Mouse (Mus musculus): ENCODE data around the gene Rab11fip3. TPM values are rescaled to one million over a fixed set of nuclear protein-coding genes. Genes with fewer than 3 reads are reported as not detected.

The Rab11fip3 gene
- total and polyA plus RNA-seq, 2 experiments from 2014 or later: 16.6 to 34.7 TPM

DNA sequence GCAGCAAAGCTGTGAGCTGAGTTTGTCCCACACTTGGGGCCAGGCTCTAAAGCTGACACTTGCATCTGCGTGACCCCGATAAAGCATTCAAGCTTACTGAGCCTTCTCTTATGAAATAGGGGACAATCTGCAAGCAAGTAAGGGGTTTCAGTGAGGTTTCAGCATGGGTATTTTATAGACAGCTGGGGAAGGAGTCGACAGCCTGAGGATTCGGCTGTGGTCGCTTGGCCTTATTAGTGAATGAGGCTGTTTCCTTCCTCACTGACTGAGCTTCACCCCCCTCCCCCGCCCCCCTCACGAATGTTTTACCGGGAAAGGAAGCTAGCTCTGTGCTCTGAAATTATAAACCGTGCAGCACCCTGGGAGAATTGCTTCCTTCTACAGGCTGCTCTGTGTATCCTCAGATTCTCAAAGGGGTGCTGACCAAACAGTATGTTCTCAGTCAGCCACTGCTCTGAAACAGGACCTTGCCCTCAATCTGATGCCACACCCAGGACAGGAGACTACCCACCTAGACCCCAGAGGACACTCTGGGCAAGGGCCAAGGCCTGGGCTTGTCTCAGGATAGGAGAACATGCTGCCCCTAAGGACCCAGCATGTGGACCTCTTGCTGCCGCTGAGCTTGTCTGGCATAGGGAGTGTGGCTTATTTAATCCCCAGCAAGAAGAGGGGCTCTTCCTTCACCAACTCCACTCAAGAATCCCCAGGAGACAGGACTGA lies 63.5 kb downstream of the Rab11fip3 start:
- no peak overlapping the region for H3K4me3 ChIP-seq (ENCODE audit: low read length)
- 89% methylated on average over 10 of the region's 10 CpGs for WGBS
- peaks cover 21% of the 10 kb centered on the region for H3K36me3 ChIP-seq (ENCODE audit: insufficient read depth, low read length)
- no peaks in the 10 kb centered on the region for H3K9me3 ChIP-seq (ENCODE audit: low read length)
- no peak for TF ChIP-seq CTCF (IDR thresholded peaks at IDR 0.05; ENCODE audit: low read depth)
- DNase-seq (ENCODE audit: low spot score): no peak
- ATAC-seq: no peak
- H3K27me3 ChIP-seq (ENCODE audit: insufficient read depth, low read length): no peaks in the 10 kb centered on the region
- no peak overlapping the region for H3K9ac ChIP-seq (replicated peaks; ENCODE audit: low read length)
- H3K4me2 ChIP-seq (ENCODE audit: low read depth, low read length): no peak overlapping the region
- H3K27ac ChIP-seq: no peak overlapping the region
- no peaks in the 10 kb centered on the region for H3K4me1 ChIP-seq (ENCODE audit: insufficient read depth, low read length)

DNA sequence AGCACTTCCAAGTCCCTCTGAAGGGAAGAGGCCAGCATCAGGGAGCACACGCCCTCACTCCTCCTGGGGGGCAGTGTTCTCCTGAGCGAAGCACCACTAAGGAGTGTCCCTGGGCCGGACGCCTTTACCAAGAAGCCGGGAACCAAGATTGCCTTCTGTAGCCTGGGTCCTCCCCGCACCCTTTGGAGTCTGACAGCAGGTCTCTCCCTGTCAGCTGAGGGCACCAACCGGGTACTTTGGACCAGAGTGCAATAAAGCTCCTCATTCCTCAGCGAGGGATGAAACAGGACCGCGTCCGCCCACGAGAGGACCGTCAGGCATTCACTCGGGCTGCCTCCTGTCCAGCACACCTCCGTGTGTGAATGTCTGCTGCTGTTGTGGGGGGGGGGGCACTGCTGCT lies 64.6 kb downstream of the Rab11fip3 start:
- Histone ChIP-seq H3K4me2 (ENCODE audit: low read depth, low read length) (no peak overlapping the region), H3K4me1 (ENCODE audit: insufficient read depth, low read length) (no peaks in the 10 kb centered on the region), H3K27me3 (ENCODE audit: insufficient read depth, low read length) (no peaks in the 10 kb centered on the region), H3K4me3 (ENCODE audit: low read length) (no peak overlapping the region), H3K27ac (no peak overlapping the region), H3K9me3 (ENCODE audit: low read length) (no peaks in the 10 kb centered on the region), H3K9ac (replicated peaks; ENCODE audit: low read length) (no peak overlapping the region), H3K36me3 (ENCODE audit: insufficient read depth, low read length) (peaks cover 21% of the 10 kb centered on the region)
- ATAC-seq (no peak), DNase-seq (ENCODE audit: low spot score) (no peak)
- TF ChIP-seq CTCF (IDR thresholded peaks at IDR 0.05; ENCODE audit: low read depth): no peak
- WGBS: 92% methylated on average over 15 of the region's 15 CpGs

DNA sequence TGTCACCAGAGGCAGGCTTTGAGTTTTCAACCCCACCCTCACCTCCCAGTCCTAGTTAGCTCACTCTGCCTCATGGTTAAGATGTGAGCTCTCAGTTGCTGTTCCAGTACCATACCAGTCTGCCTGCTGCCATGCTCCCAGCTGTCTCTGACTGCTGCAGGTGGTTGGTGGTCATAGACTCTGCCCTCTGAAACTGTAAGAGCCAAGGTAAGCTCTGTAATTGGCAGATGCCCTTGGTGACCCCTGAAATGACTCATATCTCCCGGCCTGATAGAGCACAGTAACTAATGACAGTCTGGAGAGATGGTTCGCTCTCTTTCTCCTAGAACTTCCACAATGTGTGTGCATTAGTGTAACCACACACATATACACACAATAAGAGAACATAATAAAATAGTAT lies 65.5 kb downstream of the Rab11fip3 start:
- H3K4me2 ChIP-seq (ENCODE audit: low read depth, low read length): no peak overlapping the region
- H3K36me3 ChIP-seq (ENCODE audit: insufficient read depth, low read length): peaks cover 20% of the 10 kb centered on the region
- WGBS: 92% methylated on average over 2 of the region's 2 CpGs
- no peak for TF ChIP-seq CTCF (IDR thresholded peaks at IDR 0.05; ENCODE audit: low read depth)
- H3K9me3 ChIP-seq (ENCODE audit: low read length): no peaks in the 10 kb centered on the region
- ATAC-seq: no peak
- no peaks in the 10 kb centered on the region for H3K27me3 ChIP-seq (ENCODE audit: insufficient read depth, low read length)
- no peak overlapping the region for H3K9ac ChIP-seq (replicated peaks; ENCODE audit: low read length)
- no peak overlapping the region for H3K27ac ChIP-seq
- no peak overlapping the region for H3K4me3 ChIP-seq (ENCODE audit: low read length)
- DNase-seq (ENCODE audit: low spot score): no peak
- no peaks in the 10 kb centered on the region for H3K4me1 ChIP-seq (ENCODE audit: insufficient read depth, low read length)

DNA sequence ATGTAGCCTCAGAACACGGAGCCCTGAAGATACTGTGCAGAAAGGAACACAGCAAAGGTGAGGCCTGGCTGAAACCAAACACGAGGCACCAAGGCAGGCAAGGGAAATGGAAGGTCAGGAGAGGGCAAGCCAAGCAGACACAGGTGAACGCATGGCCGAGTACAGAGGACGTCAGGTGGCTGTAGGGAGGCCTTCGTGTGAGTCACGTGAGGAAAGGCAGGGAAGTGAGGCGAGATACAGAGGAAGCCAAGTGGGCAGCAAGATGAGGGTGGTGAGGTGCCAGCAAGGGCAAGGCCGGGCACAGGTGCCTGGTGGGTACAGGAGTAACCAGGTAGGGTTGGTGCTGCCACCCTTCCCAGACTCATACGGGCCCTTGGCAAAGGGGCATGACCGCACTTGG lies 70.9 kb downstream of the Rab11fip3 start:
- Histone ChIP-seq H3K27ac (no peak overlapping the region), H3K36me3 (ENCODE audit: insufficient read depth, low read length) (peaks cover 23% of the 10 kb centered on the region), H3K9me3 (ENCODE audit: low read length) (no peaks in the 10 kb centered on the region), H3K4me1 (ENCODE audit: insufficient read depth, low read length) (no peaks in the 10 kb centered on the region), H3K27me3 (ENCODE audit: insufficient read depth, low read length) (no peaks in the 10 kb centered on the region), H3K4me2 (ENCODE audit: low read depth, low read length) (no peak overlapping the region), H3K4me3 (ENCODE audit: low read length) (no peak overlapping the region), H3K9ac (replicated peaks; ENCODE audit: low read length) (no peak overlapping the region)
- TF ChIP-seq CTCF (IDR thresholded peaks at IDR 0.05; ENCODE audit: low read depth): no peak
- DNase-seq (ENCODE audit: low spot score): no peak
- ATAC-seq: no peak
- 87% methylated on average over 11 of the region's 11 CpGs for WGBS

DNA sequence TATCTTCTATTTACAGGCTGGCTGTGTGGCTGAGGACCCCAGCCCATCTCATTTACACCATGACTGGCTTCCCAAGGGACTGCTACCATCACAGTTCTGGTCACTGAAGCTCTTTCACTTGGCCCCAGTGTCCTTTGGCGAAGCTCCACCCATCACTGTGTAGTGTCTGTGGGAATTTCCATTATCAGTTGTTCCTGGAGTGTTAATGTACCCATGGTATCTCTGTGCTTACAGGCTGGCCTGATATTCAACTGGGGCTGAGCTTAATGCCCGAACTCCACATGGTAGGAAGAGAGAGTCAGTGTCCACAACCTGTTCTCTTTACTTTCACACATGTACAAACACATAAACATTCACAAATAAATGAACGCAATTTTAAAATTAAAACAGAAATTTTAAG lies 75.9 kb downstream of the Rab11fip3 start:
- H3K4me2 ChIP-seq (ENCODE audit: low read depth, low read length): no peak overlapping the region
- ATAC-seq (no peak), DNase-seq (ENCODE audit: low spot score) (no peak)
- H3K36me3 ChIP-seq (ENCODE audit: insufficient read depth, low read length): peaks cover 50% of the 10 kb centered on the region
- no peaks in the 10 kb centered on the region for H3K27me3 ChIP-seq (ENCODE audit: insufficient read depth, low read length)
- H3K4me1 ChIP-seq (ENCODE audit: insufficient read depth, low read length): no peaks in the 10 kb centered on the region
- no peak overlapping the region for H3K4me3 ChIP-seq (ENCODE audit: low read length)
- no peak overlapping the region for H3K27ac ChIP-seq
- no peaks in the 10 kb centered on the region for H3K9me3 ChIP-seq (ENCODE audit: low read length)
- no peak overlapping the region for H3K9ac ChIP-seq (replicated peaks; ENCODE audit: low read length)
- TF ChIP-seq CTCF (IDR thresholded peaks at IDR 0.05; ENCODE audit: low read depth): no peak
- WGBS: 96% methylated on average over 3 of the region's 3 CpGs

DNA sequence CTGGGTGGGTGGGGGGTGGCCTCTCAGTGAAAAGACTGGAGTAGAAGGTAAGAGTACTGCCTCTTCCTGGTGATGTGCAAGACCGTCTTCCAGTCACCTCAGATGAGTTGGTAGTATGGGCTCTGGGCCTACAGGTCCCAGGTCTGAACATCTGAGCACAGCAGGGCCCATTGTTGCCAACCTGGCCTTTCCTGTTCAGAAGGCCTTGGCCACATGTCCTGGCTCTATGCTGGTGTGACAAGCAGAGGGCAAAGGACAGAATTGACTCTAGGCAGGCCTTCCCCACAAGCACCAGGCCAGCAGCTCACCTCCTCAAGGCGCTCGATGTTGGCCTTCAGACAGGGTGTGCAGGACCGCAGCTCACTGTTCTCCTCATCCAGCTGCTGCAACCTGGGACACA lies 77.1 kb downstream of the Rab11fip3 start:
- no peak for TF ChIP-seq CTCF (IDR thresholded peaks at IDR 0.05; ENCODE audit: low read depth)
- 95% methylated on average over 4 of the region's 4 CpGs for WGBS
- no peaks in the 10 kb centered on the region for H3K27me3 ChIP-seq (ENCODE audit: insufficient read depth, low read length)
- H3K4me1 ChIP-seq (ENCODE audit: insufficient read depth, low read length): no peaks in the 10 kb centered on the region
- DNase-seq (ENCODE audit: low spot score): no peak
- peaks cover 41% of the 10 kb centered on the region for H3K36me3 ChIP-seq (ENCODE audit: insufficient read depth, low read length)
- H3K9ac ChIP-seq (replicated peaks; ENCODE audit: low read length): no peak overlapping the region
- H3K4me2 ChIP-seq (ENCODE audit: low read depth, low read length): no peak overlapping the region
- H3K4me3 ChIP-seq (ENCODE audit: low read length): no peak overlapping the region
- no peaks in the 10 kb centered on the region for H3K9me3 ChIP-seq (ENCODE audit: low read length)
- no peak for ATAC-seq
- no peak overlapping the region for H3K27ac ChIP-seq

DNA sequence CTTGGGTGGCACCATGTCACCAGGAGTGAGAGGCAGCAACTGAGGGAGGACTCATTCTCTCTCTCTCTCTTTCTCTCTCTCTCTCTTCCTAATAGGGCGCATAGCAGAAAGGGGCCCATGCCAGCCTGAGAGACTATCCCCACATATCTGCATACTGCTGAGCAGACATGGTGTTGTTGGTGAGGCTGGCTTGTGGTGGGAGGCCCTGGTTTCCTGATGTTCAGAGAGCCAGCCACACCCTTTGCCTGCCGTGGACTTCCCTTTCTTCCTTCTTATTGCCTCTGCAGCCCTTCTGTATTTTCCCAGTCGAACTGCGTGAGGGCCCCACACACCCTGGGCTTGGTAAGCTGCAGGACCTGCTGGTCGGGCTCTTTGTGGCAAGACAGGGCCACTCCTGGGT lies 79.0 kb downstream of the Rab11fip3 start:
- no peak overlapping the region for H3K9ac ChIP-seq (replicated peaks; ENCODE audit: low read length)
- no peak overlapping the region for H3K4me3 ChIP-seq (ENCODE audit: low read length)
- H3K9me3 ChIP-seq (ENCODE audit: low read length): no peaks in the 10 kb centered on the region
- DNase-seq (ENCODE audit: low spot score) (no peak), ATAC-seq (no peak)
- H3K36me3 ChIP-seq (ENCODE audit: insufficient read depth, low read length): peaks cover 37% of the 10 kb centered on the region
- 94% methylated on average over 5 of the region's 5 CpGs for WGBS
- H3K4me2 ChIP-seq (ENCODE audit: low read depth, low read length): no peak overlapping the region
- no peak overlapping the region for H3K27ac ChIP-seq
- H3K27me3 ChIP-seq (ENCODE audit: insufficient read depth, low read length): no peaks in the 10 kb centered on the region
- no peaks in the 10 kb centered on the region for H3K4me1 ChIP-seq (ENCODE audit: insufficient read depth, low read length)
- TF ChIP-seq CTCF (IDR thresholded peaks at IDR 0.05; ENCODE audit: low read depth): no peak
